Mouse (Mus musculus): ENCODE data around the gene Scube2. TPM values are rescaled to one million over a fixed set of nuclear protein-coding genes. Genes with fewer than 3 reads are reported as not detected.
A peak's percentile ranks its signal among the peaks of the same experiment; 100 is the strongest.

Gene Scube2
- 10 to 100 TPM; 16.1 to 19.3 TPM for total RNA-seq (2021)
- long read RNA-seq, experiment 1, partial matches to known transcripts: 2 of 9 reads
- long read RNA-seq, experiment 1, other reads (novel, unspliced or antisense): 4 of 9 reads
- long read RNA-seq, experiment 2, transcript Scube2-203 (22 exons, 3,563 nt): major isoform, 10 of 24 reads
- long read RNA-seq, experiment 2, partial matches to known transcripts: 9 of 24 reads
- long read RNA-seq, experiment 2, other reads (novel, unspliced or antisense): 5 of 24 reads

DNA sequence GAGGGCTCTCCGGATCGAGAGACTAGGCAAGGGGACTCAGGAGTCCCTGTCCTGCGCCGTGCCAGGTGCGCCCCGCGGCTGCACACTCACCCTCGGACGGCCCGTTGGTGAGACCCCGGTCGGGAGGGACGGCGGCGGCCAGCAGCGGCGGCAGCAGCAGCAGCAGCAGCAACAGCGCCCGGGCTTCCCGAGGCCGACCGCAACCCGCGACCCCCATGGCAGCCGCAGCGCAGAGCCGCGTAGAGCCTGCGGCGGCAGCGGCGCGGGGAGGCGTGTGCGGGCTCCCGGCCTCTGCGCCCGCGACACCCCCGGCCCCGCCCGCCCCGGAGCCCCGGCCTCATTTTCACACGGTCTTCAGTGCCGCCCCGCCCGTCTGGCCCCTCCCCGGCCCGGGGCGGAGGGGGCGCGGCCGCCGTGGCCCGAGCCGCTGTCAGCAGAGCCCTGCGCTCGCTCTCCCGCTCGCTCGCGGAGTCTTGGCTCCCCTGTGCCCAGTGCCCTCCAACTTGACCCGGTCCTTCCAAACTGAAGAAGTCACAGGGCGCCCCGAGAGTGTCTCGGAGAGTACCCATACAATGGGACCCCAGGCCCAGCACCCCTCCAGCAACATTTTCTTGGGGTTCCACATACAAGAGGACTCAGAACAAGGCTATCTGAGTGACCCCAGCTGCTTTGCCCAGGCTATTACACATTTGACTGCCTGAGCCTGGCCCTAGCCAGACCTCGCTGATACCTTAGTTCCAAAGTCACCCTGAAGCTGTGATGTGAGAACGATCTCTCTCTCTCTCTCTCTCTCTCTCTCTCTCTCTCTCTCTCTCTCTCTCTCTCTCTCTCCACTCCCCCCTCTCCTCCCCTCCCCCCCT is at the start of gene Scube2:
Gene Scube2 (minus strand): TSS at position 310 of the 860 bp plus-strand sequence.
- DNase-seq (ENCODE audit: low spot score in 2 of 2): peak in 1 of 2 experiments; percentile 36

DNA sequence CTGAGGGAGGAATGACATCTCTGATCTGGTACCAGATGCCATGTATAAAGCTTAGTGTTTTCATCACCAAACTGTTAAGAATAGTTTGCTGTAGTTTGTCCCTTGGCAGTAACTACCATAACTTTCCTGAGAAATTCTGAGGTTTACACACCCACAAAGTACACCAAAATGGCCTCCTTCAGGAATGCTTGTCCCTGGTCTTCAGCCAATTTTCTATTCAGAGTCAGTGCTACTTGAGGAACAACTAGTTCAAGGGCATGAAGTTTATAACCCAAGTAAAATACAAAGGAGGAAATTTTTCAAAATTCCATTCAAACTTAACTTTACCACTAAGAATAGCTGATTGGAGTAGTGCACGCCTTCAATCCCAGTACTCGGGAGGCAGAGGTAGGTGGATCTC is 40.7 kb upstream of the Scube2 start:
- no peak for DNase-seq (ENCODE audit: low spot score in 2 of 2)

DNA sequence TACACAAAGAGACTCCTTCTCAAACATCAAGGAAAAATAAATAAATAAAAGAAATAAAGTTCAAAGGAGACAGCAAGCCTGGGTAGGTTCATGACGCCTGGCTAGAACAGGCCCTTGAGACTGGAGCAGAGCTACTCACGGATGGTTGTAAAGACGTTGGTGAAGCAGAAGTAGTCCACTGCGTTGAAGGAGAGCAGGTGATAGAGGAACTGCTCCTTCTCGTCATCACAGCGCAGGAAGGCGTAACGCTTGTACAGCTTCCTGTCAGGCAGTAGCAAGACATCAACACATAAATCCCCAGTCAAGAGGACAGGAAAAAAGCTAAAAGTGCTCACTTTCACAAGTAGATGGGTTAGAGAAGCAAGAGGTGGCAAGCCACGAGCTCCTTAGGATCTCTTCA is 35.4 kb upstream of the Scube2 start:
- no peak for DNase-seq (ENCODE audit: low spot score in 2 of 2)

DNA sequence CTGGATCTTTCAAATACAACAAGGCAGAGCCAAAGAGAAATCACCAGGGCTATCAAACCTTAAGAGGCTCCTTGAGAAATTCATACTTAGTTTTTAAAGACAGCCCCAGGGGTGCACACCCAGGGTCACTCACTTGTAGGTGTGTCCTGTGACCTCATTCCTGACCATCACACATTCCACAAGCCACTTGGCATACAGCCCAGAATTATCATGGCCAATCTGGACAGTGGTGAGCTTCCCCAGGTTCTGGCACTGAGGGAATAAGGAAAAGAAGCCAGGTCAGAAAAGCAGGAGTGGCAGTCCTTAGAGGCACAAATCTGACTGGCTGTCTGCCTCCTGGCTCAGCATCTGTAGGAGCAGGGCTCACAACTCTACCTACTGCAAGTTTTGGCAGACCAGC is 33.4 kb upstream of the Scube2 start:
- no peak for DNase-seq (ENCODE audit: low spot score in 2 of 2)

DNA sequence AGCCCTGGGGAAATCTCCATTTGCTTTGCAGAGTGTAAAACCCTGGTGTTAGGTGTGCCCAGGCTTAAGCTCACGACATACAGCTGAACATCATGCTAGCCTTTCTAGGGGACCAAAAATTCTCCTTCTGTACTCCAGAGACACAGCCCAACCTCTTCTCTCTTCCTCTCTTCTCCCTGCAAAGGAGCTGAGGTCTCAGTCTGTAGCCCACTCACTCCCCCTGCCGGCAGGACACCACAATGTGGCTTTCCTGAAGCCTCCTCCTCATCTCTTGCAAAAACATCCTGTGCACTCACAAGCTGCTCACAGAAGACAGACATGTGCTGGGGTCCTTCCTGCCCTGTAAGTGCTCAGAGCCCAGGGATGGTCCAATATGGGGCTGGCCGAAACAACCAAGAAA is 27.1 kb upstream of the Scube2 start:
- DNase-seq (ENCODE audit: low spot score in 2 of 2): peak; percentile 53 to 76

DNA sequence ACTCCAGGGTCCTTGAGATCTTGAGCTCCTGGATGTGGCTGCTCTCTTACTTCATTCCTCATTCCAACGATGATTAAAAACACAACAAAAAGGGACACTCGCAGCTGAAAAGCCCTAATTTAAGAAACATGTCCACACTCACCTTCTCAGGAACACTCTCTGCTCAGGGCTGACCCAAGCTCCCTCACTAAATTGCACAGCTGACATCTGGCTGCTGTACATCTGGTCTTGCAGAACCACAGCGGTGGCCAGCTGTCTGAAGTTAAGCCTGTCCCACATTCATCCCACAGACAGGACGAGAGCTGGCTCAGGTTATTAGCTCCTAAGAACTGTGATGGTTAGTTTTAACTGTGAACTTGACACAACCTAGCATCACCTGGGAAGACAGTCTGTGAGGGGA is 26.3 kb upstream of the Scube2 start:
- no peak for DNase-seq (ENCODE audit: low spot score in 2 of 2)

DNA sequence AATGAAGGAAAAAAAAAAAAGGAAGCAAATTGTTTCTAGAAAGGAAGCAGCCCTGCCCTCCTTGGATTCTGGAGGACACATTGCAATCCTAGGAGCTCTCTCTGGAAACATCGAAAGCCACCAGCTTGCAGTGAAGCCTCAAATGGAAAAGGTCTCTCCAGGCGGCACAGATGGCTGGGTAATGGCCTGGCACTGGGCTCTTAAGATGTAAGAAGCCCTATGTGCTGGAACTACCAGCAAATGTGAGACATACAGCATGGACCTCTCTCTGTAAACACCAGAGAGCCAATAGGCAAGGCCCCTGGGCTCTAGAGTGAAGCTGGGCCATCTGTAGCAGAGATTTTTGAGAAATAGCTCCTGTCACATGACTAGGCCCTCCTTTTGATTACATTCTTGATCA is 24.8 kb upstream of the Scube2 start:
- no peak for DNase-seq (ENCODE audit: low spot score in 2 of 2)

DNA sequence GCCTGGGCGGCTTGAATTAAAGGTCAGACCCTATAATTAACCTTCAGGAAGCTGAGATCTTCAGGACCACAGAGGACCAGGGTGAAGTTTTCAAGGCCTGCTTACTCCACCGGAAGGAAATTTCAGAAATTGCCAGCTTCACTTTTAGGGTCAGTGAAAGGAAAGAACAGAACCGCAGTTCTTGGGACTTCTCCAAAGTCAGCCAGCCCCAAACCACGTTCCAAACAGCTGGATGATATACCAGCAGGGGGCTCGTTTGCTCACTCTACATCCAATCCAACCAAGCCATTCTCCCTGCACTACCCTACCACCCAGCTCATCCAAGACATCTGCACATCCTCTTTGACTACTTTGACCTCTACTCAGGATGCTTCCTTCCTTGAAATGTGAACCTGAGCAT is 23.8 kb upstream of the Scube2 start:
- no peak for DNase-seq (ENCODE audit: low spot score in 2 of 2)

DNA sequence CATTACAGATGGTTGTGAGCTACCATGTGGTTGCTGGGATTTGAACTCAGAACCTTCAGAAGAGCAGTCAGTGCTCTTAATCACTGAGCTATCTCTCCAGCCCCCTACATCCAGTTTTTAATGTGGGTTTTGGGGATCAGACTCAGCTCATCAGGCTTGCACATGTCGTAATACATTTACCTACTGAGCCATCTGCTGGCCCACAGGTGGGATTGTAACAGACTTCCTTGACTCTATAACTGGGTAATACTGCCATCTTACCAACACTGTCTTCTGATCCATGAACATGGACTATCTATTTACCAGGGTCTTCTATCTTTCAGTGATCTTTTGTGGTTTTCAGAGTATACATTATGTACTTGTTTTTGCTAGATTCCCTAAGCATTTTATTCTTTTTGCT is 20.8 kb upstream of the Scube2 start:
- DNase-seq (ENCODE audit: low spot score in 2 of 2): no peak

DNA sequence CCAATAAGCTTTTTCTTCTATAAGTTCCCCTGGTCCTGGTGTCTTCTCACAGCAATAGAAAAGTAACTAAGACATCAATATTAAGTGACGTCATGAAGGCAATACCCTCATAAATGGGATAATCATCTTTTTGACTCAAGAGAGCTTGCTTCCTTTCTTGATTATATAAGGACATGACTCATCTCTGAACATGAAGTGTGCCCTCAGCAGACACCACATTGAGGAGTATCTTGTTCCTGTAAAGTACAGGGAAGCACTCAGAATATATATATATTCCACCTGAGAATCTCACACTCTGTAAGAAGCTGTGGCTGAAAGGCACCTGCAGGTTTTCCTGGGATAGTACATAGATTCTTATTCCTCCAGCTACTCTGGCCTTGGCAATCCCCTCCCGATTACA is 17.1 kb upstream of the Scube2 start:
- no peak for DNase-seq (ENCODE audit: low spot score in 2 of 2)

DNA sequence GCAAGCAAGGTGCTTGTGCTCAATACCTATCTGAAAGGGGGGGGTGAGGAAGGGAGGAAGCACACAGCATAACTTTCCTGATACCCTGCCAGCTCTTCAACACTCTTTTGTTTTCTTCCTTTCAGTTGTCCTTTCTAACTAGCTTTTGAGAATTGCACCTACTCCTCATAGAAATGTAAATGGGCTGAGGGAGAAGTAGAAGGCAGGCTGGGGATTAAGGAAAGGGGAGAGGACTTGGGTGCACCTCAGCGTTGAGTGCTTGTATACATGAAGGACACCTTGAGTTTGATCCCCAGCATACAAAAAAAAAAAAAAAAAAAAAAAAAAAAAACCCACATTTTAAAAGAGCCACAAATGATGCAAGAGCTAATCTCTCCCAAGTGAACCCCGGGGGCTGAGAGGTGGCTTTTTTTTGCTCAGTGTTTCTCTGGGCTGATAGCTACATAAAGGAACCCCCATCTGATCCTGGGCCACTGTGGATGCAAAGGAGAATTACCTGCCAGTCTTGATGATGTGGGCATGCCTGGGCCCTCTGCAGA is 16.2 kb upstream of the Scube2 start:
- DNase-seq (ENCODE audit: low spot score in 2 of 2): no peak

DNA sequence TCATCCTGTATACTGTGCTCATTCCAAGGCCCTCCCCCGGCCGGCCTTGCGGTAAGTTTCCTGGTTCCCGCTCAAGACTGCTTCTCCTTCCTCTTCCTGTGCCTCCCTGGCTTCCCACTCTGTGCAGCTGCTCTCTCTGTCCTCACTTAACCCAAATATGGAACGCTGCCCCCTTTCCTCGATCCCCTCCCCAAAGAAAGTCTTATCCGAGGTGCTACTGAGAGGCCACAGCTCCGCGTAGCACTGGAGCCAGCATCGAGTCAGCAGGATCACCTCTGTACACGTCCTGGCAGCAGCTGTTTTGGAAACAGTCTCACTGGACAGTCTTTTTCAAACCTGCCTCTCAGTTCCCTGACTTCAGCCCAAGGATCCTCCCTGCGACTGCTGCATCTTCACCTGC is 13.7 kb upstream of the Scube2 start:
- DNase-seq (ENCODE audit: low spot score in 2 of 2): peak in 1 of 2 experiments; percentile 35

DNA sequence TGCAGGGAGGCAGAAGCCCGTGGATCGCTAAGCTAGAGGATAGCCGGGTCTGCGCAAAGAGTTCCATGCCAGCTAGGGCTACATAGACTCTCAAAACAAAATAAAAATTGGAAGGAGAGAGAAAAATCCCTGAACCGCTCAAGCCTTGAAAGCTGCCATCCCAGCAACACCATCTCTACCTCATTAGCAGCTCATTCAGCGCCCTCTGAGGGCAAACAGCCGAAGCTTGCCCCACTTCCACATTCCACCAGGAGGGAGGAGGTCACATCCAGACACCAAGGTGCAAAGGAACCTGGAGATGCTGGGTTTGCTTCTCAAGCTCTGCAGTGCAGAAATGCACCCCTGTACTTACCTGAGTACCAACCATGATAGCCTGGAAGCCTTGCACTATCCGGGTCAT is 10.6 kb upstream of the Scube2 start:
- DNase-seq (ENCODE audit: low spot score in 2 of 2): no peak

DNA sequence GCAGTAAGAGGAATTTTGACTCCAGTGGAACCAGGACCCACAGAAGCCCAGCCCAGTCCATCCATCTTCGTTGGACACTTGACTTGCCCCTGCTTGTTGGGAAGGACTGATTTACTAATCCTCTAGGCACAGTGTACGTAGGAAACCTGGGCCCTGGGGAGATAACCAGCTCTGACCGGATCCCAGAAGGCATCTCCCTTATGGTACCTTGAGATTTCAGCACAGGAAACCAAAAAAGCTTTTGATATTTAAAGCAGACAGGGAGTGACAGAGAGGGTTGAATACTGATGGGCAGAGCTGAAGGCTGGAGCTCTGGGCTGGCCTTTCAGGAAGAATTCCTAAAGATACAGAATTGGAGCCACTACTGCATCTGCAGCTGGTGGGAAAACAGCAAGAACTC is 10.1 kb upstream of the Scube2 start:
- DNase-seq (ENCODE audit: low spot score in 2 of 2): no peak

DNA sequence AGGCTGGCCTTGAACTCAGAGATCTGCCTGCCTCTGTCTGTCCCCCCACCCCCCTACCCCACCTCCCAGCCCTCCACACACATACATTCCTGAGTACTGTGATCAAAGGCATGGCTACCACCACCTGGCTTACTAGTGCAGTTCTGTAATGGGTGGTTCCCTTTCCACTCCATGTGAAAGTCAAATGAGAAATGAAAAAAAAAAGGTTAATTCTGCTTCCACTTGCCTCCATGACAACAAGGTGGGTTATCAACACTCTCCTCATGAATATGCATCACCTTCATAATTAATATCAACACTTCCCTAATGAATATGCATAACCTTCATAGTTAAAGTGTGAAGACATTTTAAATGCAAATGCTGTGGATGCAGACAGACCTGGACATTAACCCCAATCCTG is 9.6 kb upstream of the Scube2 start:
- DNase-seq (ENCODE audit: low spot score in 2 of 2): no peak

DNA sequence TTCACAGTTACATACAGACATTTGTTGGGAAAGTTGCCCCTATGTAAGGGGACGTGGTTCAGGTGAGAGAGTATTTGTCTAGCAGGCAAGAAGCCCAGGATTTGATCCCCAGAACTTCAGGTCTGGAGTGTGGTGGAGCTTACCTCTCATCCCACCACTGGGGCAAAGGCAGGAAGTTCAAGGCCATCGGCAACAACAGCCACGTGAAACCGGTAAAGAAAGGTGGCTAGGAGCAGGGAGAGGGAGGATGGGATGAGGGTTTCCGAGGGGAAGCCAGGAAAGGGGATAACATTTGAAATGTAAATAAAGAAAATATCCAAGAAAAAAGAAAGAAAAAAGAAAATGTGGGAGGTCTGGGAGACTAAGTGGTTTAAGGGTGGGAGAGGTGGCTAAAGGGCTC is 7.7 kb upstream of the Scube2 start:
- DNase-seq (ENCODE audit: low spot score in 2 of 2): no peak

DNA sequence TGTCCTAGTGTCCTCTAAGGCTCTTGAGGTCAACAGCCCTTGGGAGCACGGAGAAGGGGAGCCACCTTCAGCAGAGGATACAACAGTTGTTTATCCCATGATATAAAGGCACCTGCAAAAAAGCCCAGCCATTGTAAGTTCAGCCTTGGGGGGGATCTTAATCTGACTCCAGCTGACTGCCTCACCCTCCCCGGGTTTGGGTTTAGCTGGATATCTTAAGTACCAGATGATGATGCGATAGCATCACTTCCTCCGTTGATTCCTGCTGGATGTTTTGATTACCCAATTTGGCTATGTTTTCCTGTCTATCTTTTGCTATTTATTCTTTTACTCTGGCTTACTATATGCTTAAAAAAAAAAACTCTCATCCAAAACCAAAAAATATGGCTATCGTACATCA is 5.8 kb upstream of the Scube2 start:
- DNase-seq (ENCODE audit: low spot score in 2 of 2): no peak

DNA sequence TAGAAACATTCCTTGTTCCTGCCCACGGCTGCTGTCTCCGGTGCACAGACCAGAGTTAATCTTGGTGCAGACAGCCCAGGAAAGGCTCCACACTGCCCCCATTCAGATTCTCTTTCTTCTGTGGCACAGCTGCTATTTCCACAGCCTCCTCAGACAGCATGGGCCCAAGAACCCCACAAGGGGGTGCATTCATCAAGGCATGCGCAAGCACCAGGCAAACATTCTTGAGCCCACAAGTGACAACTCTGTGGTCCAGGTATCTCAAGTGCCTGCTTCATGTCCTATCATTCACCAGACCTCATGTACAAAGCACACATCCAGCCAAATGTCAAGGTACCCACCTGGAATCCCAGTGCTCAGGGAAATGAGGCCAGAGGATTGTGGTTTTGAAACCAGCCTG is 3.0 kb upstream of the Scube2 start:
- no peak for DNase-seq (ENCODE audit: low spot score in 2 of 2)

DNA sequence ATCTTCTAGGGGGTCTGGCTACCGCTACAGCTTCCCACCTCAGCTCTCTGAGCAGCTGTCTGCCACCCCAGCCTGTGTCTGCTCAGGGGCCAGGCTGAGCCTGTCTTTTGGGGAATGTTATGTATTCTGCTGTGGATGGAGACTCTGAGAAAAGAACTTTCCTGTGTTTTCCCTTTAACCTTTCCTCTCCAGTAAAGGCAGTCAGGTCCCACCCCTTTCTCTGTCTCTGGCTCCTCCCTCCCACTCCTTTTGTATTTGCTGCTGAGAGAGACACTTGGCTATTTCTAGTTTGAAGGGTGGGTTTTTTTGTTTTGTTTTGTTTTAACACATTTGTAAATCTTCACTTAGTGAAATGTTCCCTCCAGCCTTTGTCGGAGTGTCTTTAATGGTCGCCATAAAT is 1.2 kb upstream of the Scube2 start:
- no peak for DNase-seq (ENCODE audit: low spot score in 2 of 2)

DNA sequence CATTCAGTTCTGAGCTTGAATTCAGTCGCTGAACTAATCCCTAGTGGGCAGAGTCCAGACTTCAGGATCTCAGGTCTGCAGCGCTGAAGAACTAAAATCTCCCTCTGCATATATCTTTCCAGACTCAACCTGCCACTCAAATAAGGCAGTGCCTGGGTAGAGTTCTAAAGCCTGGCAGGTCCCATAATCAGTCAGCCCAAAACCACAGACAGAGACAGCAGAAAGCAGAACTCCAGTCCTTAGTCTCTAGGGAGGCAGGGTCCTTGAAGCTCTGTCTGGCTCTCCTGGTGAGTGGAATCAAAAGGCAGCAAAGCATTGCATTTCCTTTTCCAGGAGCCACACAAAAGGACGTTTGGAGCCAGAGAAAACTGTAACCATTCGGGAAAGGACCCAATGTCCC is 1.9 kb downstream of the Scube2 start:
- DNase-seq (ENCODE audit: low spot score in 2 of 2): no peak

DNA sequence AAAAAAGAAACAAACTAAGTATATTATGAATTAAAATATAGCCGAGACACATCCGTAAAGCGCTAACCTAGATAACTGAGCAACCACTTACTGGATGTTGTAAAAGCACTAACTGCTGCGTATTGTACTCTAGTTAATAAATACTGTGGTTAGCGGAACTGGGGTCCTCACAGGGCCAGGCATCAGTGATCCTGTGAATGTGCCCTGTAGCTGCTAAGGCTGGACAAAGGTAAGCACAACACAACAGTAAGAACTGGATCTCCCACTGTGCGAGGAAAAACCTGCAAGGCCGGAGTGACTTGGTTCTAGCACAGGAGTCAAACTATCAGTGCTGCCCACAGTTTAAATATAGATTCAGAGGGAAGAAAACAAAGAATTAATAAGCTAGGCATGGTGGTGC is 5.3 kb downstream of the Scube2 start:
- no peak for DNase-seq (ENCODE audit: low spot score in 2 of 2)

DNA sequence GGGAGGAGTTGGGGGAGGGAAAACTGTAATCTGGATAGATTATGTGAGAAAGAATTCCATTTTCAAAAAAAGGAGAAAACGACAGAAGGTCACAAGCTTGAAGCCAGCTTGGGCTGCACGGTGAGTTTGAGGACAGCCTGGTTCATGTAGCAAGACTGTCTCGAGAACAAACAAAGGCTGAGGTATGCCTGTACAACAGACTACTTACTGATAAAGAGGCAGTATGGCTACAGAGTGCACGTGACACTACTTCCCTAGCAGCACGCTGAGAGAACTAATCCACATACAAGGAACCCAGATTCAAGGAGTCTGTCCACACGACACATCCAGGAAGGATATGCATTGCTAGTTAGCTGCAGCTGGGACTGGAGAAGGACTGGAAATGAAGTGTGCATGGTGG is 6.1 kb downstream of the Scube2 start:
- no peak for DNase-seq (ENCODE audit: low spot score in 2 of 2)

DNA sequence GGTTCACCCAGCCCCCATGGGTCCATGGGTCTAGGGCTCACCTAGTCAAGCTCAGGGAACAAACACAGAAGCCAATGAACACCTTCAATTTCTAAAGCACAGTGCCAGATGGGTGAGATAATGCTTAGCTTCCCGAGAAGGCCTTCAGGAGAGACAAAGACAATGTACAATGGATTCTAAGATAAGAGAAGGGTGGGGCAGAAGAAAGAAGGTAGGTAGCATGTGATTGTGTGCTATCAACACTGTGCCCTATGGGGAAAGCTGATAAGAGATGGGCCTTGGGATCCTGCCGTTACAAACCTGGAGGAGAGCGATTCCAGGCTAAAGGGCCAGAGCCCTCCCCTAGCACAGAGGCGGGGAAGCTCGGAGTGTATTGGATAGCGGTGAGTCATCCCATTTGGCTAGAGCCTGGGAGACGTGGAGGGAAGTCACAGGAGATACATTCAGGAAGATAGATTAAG is 12.7 kb downstream of the Scube2 start:
- no peak for DNase-seq (ENCODE audit: low spot score in 2 of 2)
